Mouse (Mus musculus) c-Kit-negative CD71-positive TER-119-positive erythroid progenitor cells, embryonic 14.5 days (primary cell): Measurements from ENCODE around the gene Ascc1.
A peak's percentile ranks its signal among the peaks of the same experiment; 100 is the strongest.

Source experiments
- DNase-seq: peaks from one replicate; pipeline ENCODE4 v3.0.0-alpha.2; 2013; ENCODE audit warnings: low read depth, low spot score

Ascc1 gene

GRCm38 (mm10) chr10:60023751-60024150 is 21.1 kb downstream of the Ascc1 start:
- no peak for DNase-seq

- no peak for DNase-seq
Observed at GRCm38 (mm10) chr10:60026759-60027395, 24.3 kb downstream of the Ascc1 start.

- DNase-seq: no peak
Observed at GRCm38 (mm10) chr10:60027619-60028084, 25.0 kb downstream of the Ascc1 start.

- DNase-seq: no peak
Observed at GRCm38 (mm10) chr10:60028181-60028580, 25.6 kb downstream of the Ascc1 start.

GRCm38 (mm10) chr10:60028979-60029378 is 26.4 kb downstream of the Ascc1 start:
- DNase-seq: no peak

GRCm38 (mm10) chr10:60029387-60029786 is 26.8 kb downstream of the Ascc1 start:
- DNase-seq: no peak

GRCm38 (mm10) chr10:60031562-60031961 is 29.0 kb downstream of the Ascc1 start:
- no peak for DNase-seq

- DNase-seq: no peak
Observed at GRCm38 (mm10) chr10:60031985-60032384, 29.4 kb downstream of the Ascc1 start.

GRCm38 (mm10) chr10:60032622-60033021 is 30.0 kb downstream of the Ascc1 start:
- no peak for DNase-seq

- DNase-seq: no peak
Observed at GRCm38 (mm10) chr10:60033064-60033463, 30.5 kb downstream of the Ascc1 start.

GRCm38 (mm10) chr10:60034621-60035020 is 32.0 kb downstream of the Ascc1 start:
- DNase-seq: no peak

- DNase-seq: no peak
Observed at GRCm38 (mm10) chr10:60035744-60036143, 33.1 kb downstream of the Ascc1 start.

GRCm38 (mm10) chr10:60042350-60042922 is 39.8 kb downstream of the Ascc1 start:
- no peak for DNase-seq

GRCm38 (mm10) chr10:60046696-60047095 is 44.1 kb downstream of the Ascc1 start:
- no peak for DNase-seq

- no peak for DNase-seq
Observed at GRCm38 (mm10) chr10:60050581-60050980, 48.0 kb downstream of the Ascc1 start.

- no peak for DNase-seq
Observed at GRCm38 (mm10) chr10:60053073-60053472, 50.5 kb downstream of the Ascc1 start.

- no peak for DNase-seq
Observed at GRCm38 (mm10) chr10:60062173-60062572, 59.6 kb downstream of the Ascc1 start.

- DNase-seq: no peak
Observed at GRCm38 (mm10) chr10:60062931-60063330, 60.3 kb downstream of the Ascc1 start.

- DNase-seq: no peak
Observed at GRCm38 (mm10) chr10:60066524-60066923, 63.9 kb downstream of the Ascc1 start.

- DNase-seq: no peak
Observed at GRCm38 (mm10) chr10:60075159-60075558, 72.6 kb downstream of the Ascc1 start.

- DNase-seq: no peak
Observed at GRCm38 (mm10) chr10:60077226-60077625, 74.6 kb downstream of the Ascc1 start.

- DNase-seq: peak; percentile 32
Observed at GRCm38 (mm10) chr10:60077736-60078560, 75.3 kb downstream of the Ascc1 start.

GRCm38 (mm10) chr10:60078561-60078917 is 75.9 kb downstream of the Ascc1 start:
- peak; percentile 60 for DNase-seq
